ENCODE assay signal across 22 mouse cellular contexts in genomic region chr10:30030621-30031020, GRCm38 (mm10).
DNase-seq lines count a peak whose midpoint lies in the region; ATAC-seq and TF ChIP-seq lines count a peak whose summit lies in the region.
"Had no signal": no experiment of that assay in that cellular context is flagged by ENCODE, and none has a peak within 500 bp of the region (broad histone marks: within the 10 kb centered on the region; RNA-seq: fewer than 3 reads in every experiment).

No protein-coding gene starts in this region.

- 61% methylated on average over 4 of the region's 4 CpGs for WGBS in forebrain, postnatal 0 days
- WGBS in forebrain, embryonic 13.5 days, result 70% methylated on average over 4 of the region's 4 CpGs
- WGBS in midbrain, postnatal 0 days, result 74% methylated on average over 4 of the region's 4 CpGs

- H3K27me3 ChIP-seq in forebrain, postnatal 0 days (ENCODE audit: insufficient read depth, low read length), result no peaks in the 10 kb centered on the region
- no peaks in the 10 kb centered on the region for H3K27me3 ChIP-seq in forebrain, embryonic 13.5 days
- H3K27me3 ChIP-seq in midbrain, postnatal 0 days (ENCODE audit: insufficient read depth, low read length), result no peaks in the 10 kb centered on the region
- H3K27me3 ChIP-seq: embryonic facial prominence, embryonic 13.5 days; megakaryocyte, embryonic 14.5 days; midbrain, embryonic 15.5 days; neural tube, embryonic 15.5 days had no signal

- no peaks in the 10 kb centered on the region for H3K4me1 ChIP-seq in forebrain, postnatal 0 days (ENCODE audit: insufficient read depth)
- H3K4me1 ChIP-seq in forebrain, embryonic 13.5 days, result no peaks in the 10 kb centered on the region
- H3K4me1 ChIP-seq in midbrain, postnatal 0 days (ENCODE audit: insufficient read depth, low read length), result no peaks in the 10 kb centered on the region
- H3K4me1 ChIP-seq: embryonic facial prominence, embryonic 13.5 days; limb, embryonic 10.5 days; megakaryocyte, embryonic 14.5 days; midbrain, embryonic 15.5 days; neural tube, embryonic 15.5 days had no signal

- no peak overlapping the region for H3K4me2 ChIP-seq in forebrain, postnatal 0 days (ENCODE audit: low read depth)
- H3K4me2 ChIP-seq in forebrain, embryonic 13.5 days, result no peak overlapping the region
- H3K4me2 ChIP-seq in midbrain, postnatal 0 days (ENCODE audit: low read depth, low read length, poor library complexity, severe bottlenecking), result no peak overlapping the region
- H3K4me2 ChIP-seq: embryonic facial prominence, embryonic 13.5 days; midbrain, embryonic 15.5 days; neural tube, embryonic 15.5 days had no signal

- H3K27ac ChIP-seq in forebrain, postnatal 0 days (ENCODE audit: low read depth, low read length), result no peak overlapping the region
- H3K27ac ChIP-seq in forebrain, embryonic 13.5 days, result no peak overlapping the region
- H3K27ac ChIP-seq in midbrain, postnatal 0 days (ENCODE audit: low read depth, low read length), result no peak overlapping the region
- H3K27ac ChIP-seq: embryonic facial prominence, embryonic 13.5 days; limb, embryonic 10.5 days; midbrain, embryonic 15.5 days; neural tube, embryonic 15.5 days had no signal

- H3K4me3 ChIP-seq in forebrain, postnatal 0 days (ENCODE audit: low read depth, low read length), result no peak overlapping the region
- no peak overlapping the region for H3K4me3 ChIP-seq in forebrain, embryonic 13.5 days
- H3K4me3 ChIP-seq in midbrain, postnatal 0 days (ENCODE audit: low read depth, low read length), result no peak overlapping the region
- H3K4me3 ChIP-seq: embryonic facial prominence, embryonic 13.5 days; limb, embryonic 10.5 days; megakaryocyte, embryonic 14.5 days; midbrain, embryonic 15.5 days; neural tube, embryonic 15.5 days had no signal

- TF ChIP-seq CTCF in forebrain, postnatal 0 days (IDR thresholded peaks at IDR 0.05; ENCODE audit: low read depth), result no peak
- no peak for TF ChIP-seq CTCF in midbrain, postnatal 0 days (IDR thresholded peaks at IDR 0.05)

- ATAC-seq in forebrain, postnatal 0 days, result 0 out of 2 replicates have a peak, but pooled peaks have one; percentile 16
- no peak for ATAC-seq in forebrain, embryonic 13.5 days
- no peak for ATAC-seq in midbrain, postnatal 0 days (ENCODE audit: low FRiP score)
- no peak for ATAC-seq in cerebellum, adult (ENCODE audit: insufficient number of reproducible peaks, low FRiP score, low TSS enrichment)
- ATAC-seq: hindbrain, embryonic 16.5 days; intestine, embryonic 16.5 days; liver, postnatal 0 days; midbrain, embryonic 15.5 days had no signal

- peak; percentile 2 for DNase-seq in forebrain, postnatal 0 days
- peak; percentile 31 for DNase-seq in right cerebral cortex, adult 18-20 months
- DNase-seq in right cerebral cortex, postnatal 25 days, result no peak
- DNase-seq in layer of hippocampus, adult 8-10 months (ENCODE audit: low spot score in 2 of 2), result peak; percentile 41 to 50
- no peak for DNase-seq in lung, postnatal 10 days
- no peak for DNase-seq in midbrain, postnatal 0 days (ENCODE audit: low spot score)
- DNase-seq: cerebellum, adult 9-10 months; gastrocnemius, postnatal 36 days; kidney, postnatal 4 days; liver, postnatal 0 days; lung, postnatal 14 days; right cerebral cortex, postnatal 4 days; thymus, postnatal 25 days had no signal

- no peak overlapping the region for H3K9ac ChIP-seq in forebrain, postnatal 0 days
- no peak overlapping the region for H3K9ac ChIP-seq in forebrain, embryonic 13.5 days
- no peak overlapping the region for H3K9ac ChIP-seq in midbrain, postnatal 0 days (replicated peaks; ENCODE audit: low read length, poor library complexity, severe bottlenecking)
- H3K9ac ChIP-seq: embryonic facial prominence, embryonic 13.5 days; liver, postnatal 0 days; midbrain, embryonic 15.5 days; neural tube, embryonic 15.5 days had no signal

- H3K9me3 ChIP-seq in forebrain, postnatal 0 days (ENCODE audit: low read length), result no peaks in the 10 kb centered on the region
- H3K9me3 ChIP-seq in forebrain, embryonic 13.5 days (replicated peaks), result no peaks in the 10 kb centered on the region
- H3K9me3 ChIP-seq in midbrain, postnatal 0 days (ENCODE audit: low read length), result no peaks in the 10 kb centered on the region
- H3K9me3 ChIP-seq: embryonic facial prominence, embryonic 13.5 days; limb, embryonic 10.5 days; megakaryocyte, embryonic 14.5 days; midbrain, embryonic 15.5 days; neural tube, embryonic 15.5 days had no signal

- H3K36me3 ChIP-seq in forebrain, postnatal 0 days (ENCODE audit: insufficient read depth), result no peaks in the 10 kb centered on the region
- no peaks in the 10 kb centered on the region for H3K36me3 ChIP-seq in forebrain, embryonic 13.5 days (ENCODE audit: poor library complexity, severe bottlenecking)
- no peaks in the 10 kb centered on the region for H3K36me3 ChIP-seq in midbrain, postnatal 0 days (ENCODE audit: insufficient read depth, low read length)
- H3K36me3 ChIP-seq: embryonic facial prominence, embryonic 13.5 days; limb, embryonic 10.5 days; midbrain, embryonic 15.5 days; neural tube, embryonic 15.5 days had no signal

Comparison
In these comparisons a context has a peak if more than half of its experiments do, and no peak if none do; other contexts are left out.
1. DNase-seq: peak in forebrain, postnatal 0 days (single experiment), right cerebral cortex, adult 18-20 months (single experiment) and layer of hippocampus, adult 8-10 months (2 of 2); none in right cerebral cortex, postnatal 25 days (single experiment), lung, postnatal 10 days (single experiment) and midbrain, postnatal 0 days (single experiment).